Mouse (Mus musculus) CH12.LX (cell line): Measurements from ENCODE around the gene St5.

Source experiments
- CTCF ChIP-seq, 2 experiments: IDR thresholded peaks in 1 of 2; conservative IDR thresholded peaks in 1 of 2; 2 replicates each; pipeline ENCODE4 v1.5.1; 2011 to 2012; ENCODE audit warnings: low read depth in 2 of 2, low read length in 2 of 2, improper control_type of control experiment in 1 of 2, inconsistent platforms in 1 of 2, mild to moderate bottlenecking in 1 of 2, moderate library complexity in 1 of 2
- EP300 ChIP-seq: IDR thresholded peaks from 2 replicates; pipeline ENCODE4 v1.6.1; 2011; ENCODE audit warnings: low read length, improper control_type of control experiment
- GABPA ChIP-seq: IDR thresholded peaks from 2 replicates; pipeline ENCODE4 v1.6.1; 2012; ENCODE audit warnings: low read depth, low read length, improper control_type of control experiment, inconsistent platforms; ENCODE audit not compliant: insufficient replicate concordance
- HCFC1 ChIP-seq: IDR thresholded peaks from 2 replicates; pipeline ENCODE4 v1.6.1; 2012; ENCODE audit warnings: low read depth, mild to moderate bottlenecking, inconsistent platforms, low read length, improper control_type of control experiment
- IRF4 ChIP-seq: IDR thresholded peaks from 2 replicates; pipeline ENCODE4 v1.6.1; 2014; ENCODE audit warnings: low read depth, mild to moderate bottlenecking, inconsistent platforms, low read length, improper control_type of control experiment
- JUN ChIP-seq: IDR thresholded peaks from 2 replicates; pipeline ENCODE4 v1.6.1; 2011; ENCODE audit warnings: low read depth, mild to moderate bottlenecking, low read length, improper control_type of control experiment, moderate library complexity; ENCODE audit not compliant: insufficient read depth
- KAT2A ChIP-seq: IDR thresholded peaks from 2 replicates; pipeline ENCODE4 v1.6.1; 2012; ENCODE audit warnings: low read length, improper control_type of control experiment, inconsistent platforms; ENCODE audit not compliant: insufficient replicate concordance
- MYC ChIP-seq: IDR thresholded peaks from 2 replicates; pipeline ENCODE4 v1.6.1; 2011; ENCODE audit warnings: low read depth, mild to moderate bottlenecking, improper control_type of control experiment, low read length
- NELFE ChIP-seq: IDR thresholded peaks from 2 replicates; pipeline ENCODE4 v1.6.1; 2011; ENCODE audit warnings: low read depth, low read length, improper control_type of control experiment
- POLR2A ChIP-seq: IDR thresholded peaks from 2 replicates; pipeline ENCODE4 v1.6.1; 2011; ENCODE audit warnings: low read depth, mild to moderate bottlenecking, improper control_type of control experiment, low read length
- SMC3 ChIP-seq: IDR thresholded peaks from 2 replicates; pipeline ENCODE4 v1.6.1; 2011; ENCODE audit warnings: low read depth, low read length, improper control_type of control experiment
- USF1 ChIP-seq: IDR thresholded peaks from 2 replicates; pipeline ENCODE4 v1.6.1; 2014; ENCODE audit warnings: low read depth, mild to moderate bottlenecking, inconsistent platforms, low read length, improper control_type of control experiment
- ZC3H11A ChIP-seq: IDR thresholded peaks from 2 replicates; pipeline ENCODE4 v1.6.1; 2012; ENCODE audit warnings: low read depth, mild to moderate bottlenecking, inconsistent platforms, low read length, improper control_type of control experiment
- ZNF384 ChIP-seq: IDR thresholded peaks from 2 replicates; pipeline ENCODE4 v1.6.1; 2012; ENCODE audit warnings: low read depth, low read length, improper control_type of control experiment, inconsistent platforms

- no peak for TF ChIP-seq CTCF (conservative IDR thresholded peaks at IDR 0.05 in 1 of 2, IDR thresholded peaks at IDR 0.05 in 1 of 2; ENCODE audit: low read depth in 2 of 2, low read length in 2 of 2)
- no peak for TF ChIP-seq POLR2A
- no peak for TF ChIP-seq NELFE
- TF ChIP-seq USF1 = no peak
- no peak for TF ChIP-seq HCFC1
- no peak for TF ChIP-seq JUN
- TF ChIP-seq SMC3 = no peak
- no peak for TF ChIP-seq ZNF384
- TF ChIP-seq GABPA = no peak
- no peak for TF ChIP-seq MYC
- no peak for TF ChIP-seq ZC3H11A
- no peak for TF ChIP-seq EP300
- TF ChIP-seq KAT2A = no peak
- TF ChIP-seq IRF4 = no peak
Observed at GRCm38 (mm10) chr7:109694576-109695338, 8.6 kb downstream of the St5 start.
